Mouse (Mus musculus) neutrophil, adult 5-6 weeks (primary cell): ENCODE measurements around the gene Lrrc56. TPM values are rescaled to one million over a fixed set of nuclear protein-coding genes. Genes with fewer than 3 reads are reported as not detected.
A peak's percentile ranks its signal among the peaks of the same experiment; 100 is the strongest.

ENCODE experiments used
- ATAC-seq: fragments of 151-379, 151-347 bp; 2 replicates; pipeline ENCODE4 v1.8.0; 2017; ENCODE audit warnings: mild to moderate bottlenecking, moderate TSS enrichment; ENCODE audit not compliant: insufficient number of reproducible peaks, poor library complexity, low FRiP score, severe bottlenecking; ENCODE audit errors: extremely low read depth
- total RNA-seq: library from RNA; stranded (forward); fragments of 200-1000 nt; gene quantifications from 2 replicates; pipeline ENCODE4 v1.2.3, GENCODE M21; 2017

Gene Lrrc56
- total RNA-seq = 1.9 and 3.9 TPM in 2 replicates

- ATAC-seq = peak; percentile 90
Measured at GRCm38 (mm10) chr7:141193948-141194347, at the start of gene Lrrc56, which contains the start of gene Hras. Lrrc56 (plus strand) TSS chr7:141194157. Hras (minus strand) TSS chr7:141194005.

GRCm38 (mm10) chr7:141144650-141145049, 49.3 kb upstream of the Lrrc56 start:
- no peak for ATAC-seq

GRCm38 (mm10) chr7:141145403-141145802, 48.6 kb upstream of the Lrrc56 start:
- no peak for ATAC-seq

GRCm38 (mm10) chr7:141146043-141146595, 47.8 kb upstream of the Lrrc56 start:
- no peak for ATAC-seq

- no peak for ATAC-seq
Measured at GRCm38 (mm10) chr7:141147044-141147443, 46.9 kb upstream of the Lrrc56 start.

GRCm38 (mm10) chr7:141148639-141149038, 45.3 kb upstream of the Lrrc56 start:
- no peak for ATAC-seq

- ATAC-seq = no peak
Measured at GRCm38 (mm10) chr7:141155362-141155761, 38.6 kb upstream of the Lrrc56 start.

- no peak for ATAC-seq
Measured at GRCm38 (mm10) chr7:141164397-141164796, 29.6 kb upstream of the Lrrc56 start.

GRCm38 (mm10) chr7:141164850-141165249, 29.1 kb upstream of the Lrrc56 start:
- no peak for ATAC-seq

GRCm38 (mm10) chr7:141167901-141168517, 25.9 kb upstream of the Lrrc56 start:
- ATAC-seq = no peak

GRCm38 (mm10) chr7:141168518-141168953, 25.4 kb upstream of the Lrrc56 start:
- ATAC-seq = peak; percentile 76

GRCm38 (mm10) chr7:141169300-141169699, 24.7 kb upstream of the Lrrc56 start:
- ATAC-seq = no peak

- ATAC-seq = no peak
Measured at GRCm38 (mm10) chr7:141169866-141170265, 24.1 kb upstream of the Lrrc56 start.

GRCm38 (mm10) chr7:141172116-141173006, 21.6 kb upstream of the Lrrc56 start, which contains the start of gene Rnh1:
Rnh1 (minus strand) TSS chr7:141172857.
- peak; percentile 78 for ATAC-seq

GRCm38 (mm10) chr7:141173323-141173850, 20.6 kb upstream of the Lrrc56 start:
- no peak for ATAC-seq

GRCm38 (mm10) chr7:141175068-141175467, 18.9 kb upstream of the Lrrc56 start:
- ATAC-seq = no peak

- ATAC-seq = peak; percentile 77
Measured at GRCm38 (mm10) chr7:141176173-141176572, 17.8 kb upstream of the Lrrc56 start.

- ATAC-seq = no peak
Measured at GRCm38 (mm10) chr7:141188194-141188593, 5.8 kb upstream of the Lrrc56 start.

GRCm38 (mm10) chr7:141188733-141189132, 5.2 kb upstream of the Lrrc56 start:
- ATAC-seq = no peak
